10 mouse cellular contexts compared by ENCODE assay signal in the genomic region with DNA sequence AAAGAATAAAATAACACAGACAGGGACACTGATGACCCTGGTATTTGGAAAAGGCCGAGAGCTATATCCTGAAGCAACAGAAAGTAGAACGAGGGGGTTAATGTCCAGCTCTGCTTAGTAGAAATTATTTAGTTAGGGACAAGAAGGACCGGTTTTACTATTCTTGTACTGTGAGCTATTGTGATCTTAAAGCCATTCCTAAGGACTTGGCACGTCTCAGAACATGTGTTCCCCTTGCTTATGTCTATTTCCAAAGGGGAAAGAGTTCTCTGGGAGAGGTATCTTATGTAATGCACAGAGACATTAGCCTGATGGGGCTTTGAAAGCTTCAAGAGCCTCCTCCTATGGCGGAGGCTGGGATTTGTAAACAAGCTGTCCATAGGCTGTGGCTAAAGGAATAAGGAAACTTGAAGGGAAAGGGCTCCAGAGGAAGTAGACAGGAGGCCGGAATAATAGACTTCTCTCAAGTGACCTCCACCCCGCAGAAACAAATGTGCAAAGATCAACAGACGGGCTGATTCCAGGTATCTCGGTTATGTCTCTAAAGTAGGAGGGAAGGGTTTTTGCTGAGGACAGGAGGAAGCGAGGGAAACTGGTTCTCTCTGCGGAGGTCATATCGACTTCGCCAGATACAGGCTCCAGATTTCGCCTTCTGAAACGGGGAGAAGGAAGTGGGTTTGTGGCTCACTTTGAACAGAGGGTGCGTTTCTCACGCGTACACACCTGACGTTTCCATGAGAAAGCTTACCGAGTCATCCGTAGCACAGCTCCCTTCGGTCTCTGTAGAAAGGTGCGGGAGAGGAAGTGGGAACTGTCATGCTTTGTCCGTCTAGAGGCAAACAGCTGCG. TPM values are rescaled to one million over a fixed set of nuclear protein-coding genes. Genes with fewer than 3 reads are reported as not detected.
DNase-seq lines count a peak whose midpoint lies in the region; ATAC-seq and TF ChIP-seq lines count a peak whose summit lies in the region.
"Had no signal": no experiment of that assay in that cellular context is flagged by ENCODE, and none has a peak within 500 bp of the region (broad histone marks: within the 10 kb centered on the region; RNA-seq: fewer than 3 reads in every experiment).

No protein-coding gene starts in this region.

- WGBS in heart, embryonic 12.5 days, result 54% methylated on average over 25 of the region's 25 CpGs
- WGBS in liver, embryonic 14.5 days (ENCODE audit: insufficient replicate concordance), result 24% methylated on average over 25 of the region's 25 CpGs
- WGBS in hindbrain, embryonic 16.5 days, result 81% methylated on average over 25 of the region's 25 CpGs

- H3K9ac ChIP-seq in heart, embryonic 12.5 days, result peak overlapping the region; percentile 31; the same call in 1 of the 2 replicates
- H3K9ac ChIP-seq in liver, embryonic 14.5 days (replicated peaks), result peak overlapping the region; percentile 43
- no peak overlapping the region for H3K9ac ChIP-seq in hindbrain, embryonic 16.5 days (ENCODE audit: low read depth, low read length)

- intact Hi-C loops in heart, postnatal 25 days (cut with DNase I), result no loop called here

- peaks cover 10% of the 10 kb centered on the region for H3K4me1 ChIP-seq in heart, embryonic 12.5 days (replicated peaks)
- peaks cover 40% of the 10 kb centered on the region for H3K4me1 ChIP-seq in bone marrow macrophage, adult 2 months (ENCODE audit: control insufficient read depth, insufficient read depth, low read length)
- H3K4me1 ChIP-seq in liver, embryonic 14.5 days (replicated peaks; ENCODE audit: control insufficient read depth in 2 of 2, insufficient read depth in 2 of 2, low read length in 1 of 2), result peaks cover 47 to 50% of the 10 kb centered on the region in 2 experiments
- no peaks in the 10 kb centered on the region for H3K4me1 ChIP-seq in hindbrain, embryonic 16.5 days (ENCODE audit: control insufficient read depth, insufficient read depth, low read depth, low read length)

- peaks cover 4% of the 10 kb centered on the region; the same call in 1 of the 2 replicates for H3K27me3 ChIP-seq in heart, embryonic 12.5 days (replicated peaks)
- no peaks in the 10 kb centered on the region; the same call in 1 of the 2 replicates for H3K27me3 ChIP-seq in liver, embryonic 14.5 days (ENCODE audit: control insufficient read depth, insufficient read depth, low read length)
- no peaks in the 10 kb centered on the region for H3K27me3 ChIP-seq in splenic B cell, adult 2 months (ENCODE audit: control insufficient read depth, insufficient read depth, low read length, poor library complexity, severe bottlenecking)
- H3K27me3 ChIP-seq in hindbrain, embryonic 16.5 days (replicated peaks; ENCODE audit: control insufficient read depth, insufficient read depth, low read length), result no peaks in the 10 kb centered on the region

- TF ChIP-seq POLR2A in bone marrow macrophage, adult 2 months (IDR thresholded peaks at IDR 0.05; ENCODE audit: borderline replicate concordance, low read depth, low read length), result no peak

- H3K4me3 ChIP-seq in heart, embryonic 12.5 days, result peak overlapping the region; percentile 18; the same call in 1 of the 2 replicates
- H3K4me3 ChIP-seq in bone marrow macrophage, adult 2 months (ENCODE audit: insufficient read depth, low read length), result peak overlapping the region; percentile 56
- peak overlapping the region; percentile 32 to 48 for H3K4me3 ChIP-seq in liver, embryonic 14.5 days (ENCODE audit: insufficient read depth in 1 of 2, low read depth in 2 of 2, low read length in 2 of 2)
- H3K4me3 ChIP-seq in hindbrain, embryonic 16.5 days (ENCODE audit: low read length), result no peak overlapping the region

- TF ChIP-seq EP300 in liver, embryonic 14.5 days (IDR thresholded peaks at IDR 0.05; ENCODE audit: low read depth), result no peak

- TF ChIP-seq CTCF in bone marrow macrophage, adult 2 months (IDR thresholded peaks at IDR 0.05; ENCODE audit: low read depth, low read length), result no peak
- TF ChIP-seq CTCF in liver, embryonic 14.5 days (IDR thresholded peaks at IDR 0.05; ENCODE audit: low read depth), result no peak

- no peaks in the 10 kb centered on the region for H3K9me3 ChIP-seq in heart, embryonic 12.5 days (replicated peaks)
- no peaks in the 10 kb centered on the region for H3K9me3 ChIP-seq in liver, embryonic 14.5 days (ENCODE audit: control insufficient read depth, low read length)
- H3K9me3 ChIP-seq in hindbrain, embryonic 16.5 days (ENCODE audit: control insufficient read depth, low read length), result no peaks in the 10 kb centered on the region

- H3K36me3 ChIP-seq in heart, embryonic 12.5 days, result no peaks in the 10 kb centered on the region
- H3K36me3 ChIP-seq in liver, embryonic 14.5 days (replicated peaks; ENCODE audit: control insufficient read depth, insufficient read depth, low read depth), result no peaks in the 10 kb centered on the region
- no peaks in the 10 kb centered on the region for H3K36me3 ChIP-seq in splenic B cell, adult 2 months (ENCODE audit: control insufficient read depth, insufficient read depth, low read length, poor library complexity, severe bottlenecking)
- no peaks in the 10 kb centered on the region for H3K36me3 ChIP-seq in hindbrain, embryonic 16.5 days (ENCODE audit: control insufficient read depth, insufficient read depth, low read length)

- DNase-seq in heart, postnatal 25 days (ENCODE audit: low spot score), result no peak
- DNase-seq in liver, embryonic 14.5 days (ENCODE audit: low read depth in 3 of 3, low spot score in 3 of 3), result no peak
- peak; percentile 59 for DNase-seq in splenic B cell, adult 2 months (ENCODE audit: low read depth, low spot score)
- no peak for DNase-seq in retina, postnatal 1 day
- DNase-seq in cerebellum, adult 8-10 months, result no peak
- DNase-seq: kidney, postnatal 10 days had no signal

- peak overlapping the region; percentile 13; the same call in 1 of the 2 replicates for H3K27ac ChIP-seq in heart, embryonic 12.5 days (ENCODE audit: poor library complexity, severe bottlenecking)
- H3K27ac ChIP-seq in bone marrow macrophage, adult 2 months (ENCODE audit: insufficient read depth, low read depth, low read length), result peak overlapping the region; percentile 45
- H3K27ac ChIP-seq in liver, embryonic 14.5 days, result peak overlapping the region; percentile 42
- H3K27ac ChIP-seq in hindbrain, embryonic 16.5 days (ENCODE audit: low read depth, low read length), result no peak overlapping the region

- no peak for ATAC-seq in heart, embryonic 12.5 days (ENCODE audit: insufficient number of reproducible peaks, low FRiP score)
- ATAC-seq in liver, embryonic 14.5 days (ENCODE audit: insufficient read depth), result no peak
- ATAC-seq in hindbrain, embryonic 16.5 days, result no peak

- H3K4me2 ChIP-seq in heart, embryonic 12.5 days, result peak overlapping the region; percentile 47
- peak overlapping the region; percentile 63 for H3K4me2 ChIP-seq in liver, embryonic 14.5 days (ENCODE audit: low read depth)
- H3K4me2 ChIP-seq in hindbrain, embryonic 16.5 days (ENCODE audit: low read length), result no peak overlapping the region

RNA-seq across cellular contexts. Expression of a gene that starts 5.4 kb away (rescaled TPM):
- polyA plus RNA-seq in heart, embryonic 12.5 days (2016; fragmentation: Nextera tagmentation; extraction: Ambion mirVana), result 36.1 and 37.2 TPM in 2 replicates
- 10 to 100 TPM; 12.9 to 13.0 TPM for total RNA-seq in heart, postnatal 25 days (2021)
- 932 and 1,066 TPM in 2 replicates for polyA plus RNA-seq in bone marrow macrophage, adult 2 months (2012; ENCODE audit: insufficient read depth, insufficient read length, missing spikeins)
- polyA plus RNA-seq in liver, embryonic 14.5 days (2012; rRNA removed), result 6.7 and 10.4 TPM in 2 replicates
- polyA plus RNA-seq in liver, embryonic 14.5 days (2014; fragmentation: Nextera tagmentation; extraction: Ambion mirVana), result 31.8 and 35.8 TPM in 2 replicates
- polyA plus RNA-seq in hindbrain, embryonic 16.5 days (2015; fragmentation: Nextera tagmentation; extraction: Ambion mirVana), result 10.4 and 15.3 TPM in 2 replicates

RNA-seq across cellular contexts. Expression of a gene that starts 5.7 kb away (rescaled TPM):
- polyA plus RNA-seq in heart, embryonic 12.5 days (2016; fragmentation: Nextera tagmentation; extraction: Ambion mirVana), result not detected in 2 replicates
- not detected for total RNA-seq in heart, postnatal 25 days (2021)
- 0.36 and 0.43 TPM in 2 replicates for polyA plus RNA-seq in bone marrow macrophage, adult 2 months (2012; ENCODE audit: insufficient read depth, insufficient read length, missing spikeins)
- polyA plus RNA-seq in liver, embryonic 14.5 days (2012; rRNA removed), result 0.01 and 0.03 TPM in 2 replicates
- 0.10 TPM in 1 of 2 replicates, not detected in the other for polyA plus RNA-seq in liver, embryonic 14.5 days (2014; fragmentation: Nextera tagmentation; extraction: Ambion mirVana)
- polyA plus RNA-seq in hindbrain, embryonic 16.5 days (2015; fragmentation: Nextera tagmentation; extraction: Ambion mirVana), result 0.08 TPM in 1 of 2 replicates, not detected in the other
- total RNA-seq: ES-E14 had no signal

Comparison
In these comparisons a context has a peak if more than half of its experiments do, and no peak if none do; other contexts are left out.
1. RNA of a gene that starts 5.4 kb away (polyA plus RNA-seq): 932 to 1,066 TPM in bone marrow macrophage, adult 2 months; 36.1 to 37.2 TPM in heart, embryonic 12.5 days, 6.7 to 35.8 TPM in liver, embryonic 14.5 days and 10.4 to 15.3 TPM in hindbrain, embryonic 16.5 days; every median in the first group is over 10 times any median in the second.